Mouse (Mus musculus): ENCODE results near the gene Cd6.

Gene Cd6

GRCm38 (mm10) chr19:10829436-10830175, at the start of gene Cd6:
TSS of gene Cd6 (minus strand) at chr19:10830058.
- DNase-seq (ENCODE audit: low spot score in 2 of 2), result no peak

GRCm38 (mm10) chr19:10878201-10878837, 48.5 kb upstream of the Cd6 start:
- DNase-seq (ENCODE audit: low spot score in 2 of 2), result peak in 1 of 2 experiments; percentile 31

GRCm38 (mm10) chr19:10871328-10871961, 41.6 kb upstream of the Cd6 start:
- DNase-seq (ENCODE audit: low spot score in 2 of 2), result no peak

- no peak for DNase-seq (ENCODE audit: low spot score in 2 of 2)
Observed at GRCm38 (mm10) chr19:10870676-10871075, 40.8 kb upstream of the Cd6 start.

- DNase-seq (ENCODE audit: low spot score in 2 of 2), result no peak
Observed at GRCm38 (mm10) chr19:10869886-10870527, 40.1 kb upstream of the Cd6 start, which contains the start of gene Tmem132a. TSS of gene Tmem132a (minus strand) at chr19:10869940.

- peak; percentile 49 to 86 for DNase-seq (ENCODE audit: low spot score in 2 of 2)
Observed at GRCm38 (mm10) chr19:10869241-10869885, 39.5 kb upstream of the Cd6 start.

- no peak for DNase-seq (ENCODE audit: low spot score in 2 of 2)
Observed at GRCm38 (mm10) chr19:10868623-10869141, 38.8 kb upstream of the Cd6 start.

GRCm38 (mm10) chr19:10867946-10868622, 38.2 kb upstream of the Cd6 start:
- no peak for DNase-seq (ENCODE audit: low spot score in 2 of 2)

GRCm38 (mm10) chr19:10866351-10866750, 36.5 kb upstream of the Cd6 start:
- no peak for DNase-seq (ENCODE audit: low spot score in 2 of 2)

GRCm38 (mm10) chr19:10860072-10860497, 30.2 kb upstream of the Cd6 start:
- no peak for DNase-seq (ENCODE audit: low spot score in 2 of 2)

- no peak for DNase-seq (ENCODE audit: low spot score in 2 of 2)
Observed at GRCm38 (mm10) chr19:10856520-10856919, 26.7 kb upstream of the Cd6 start.

- no peak for DNase-seq (ENCODE audit: low spot score in 2 of 2)
Observed at GRCm38 (mm10) chr19:10855422-10855821, 25.6 kb upstream of the Cd6 start.

- DNase-seq (ENCODE audit: low spot score in 2 of 2), result no peak
Observed at GRCm38 (mm10) chr19:10847311-10848087, 17.6 kb upstream of the Cd6 start.

GRCm38 (mm10) chr19:10846150-10846549, 16.3 kb upstream of the Cd6 start:
- no peak for DNase-seq (ENCODE audit: low spot score in 2 of 2)

- DNase-seq (ENCODE audit: low spot score in 2 of 2), result no peak
Observed at GRCm38 (mm10) chr19:10845454-10845853, 15.6 kb upstream of the Cd6 start.

- DNase-seq (ENCODE audit: low spot score in 2 of 2), result no peak
Observed at GRCm38 (mm10) chr19:10844206-10844605, 14.3 kb upstream of the Cd6 start.

GRCm38 (mm10) chr19:10842914-10843313, 13.1 kb upstream of the Cd6 start:
- no peak for DNase-seq (ENCODE audit: low spot score in 2 of 2)

- peak; percentile 27 to 32 for DNase-seq (ENCODE audit: low spot score in 2 of 2)
Observed at GRCm38 (mm10) chr19:10841721-10842626, 12.1 kb upstream of the Cd6 start.

Data from left cerebral cortex, adult 9 months (tissue).